Mouse (Mus musculus) adrenal gland (tissue): Measurements from ENCODE around the gene Guca2b.
"Not testable (repeated sequence)": the region's sequence is repeated elsewhere in the genome, so short reads cannot be mapped to it uniquely, and the experiment has no call there.

ENCODE experiments used
- intact Hi-C: fragments of 180-260 bp; cut with DNase I; formaldehyde crosslinking; loops from one replicate; pipeline ENCODE4 v1.15.1; 2025

The Guca2b gene

GRCm38 (mm10) chr4:119658246-119658645 is 508 bp downstream of the Guca2b start:
- intact Hi-C loops, result no loop called here

GRCm38 (mm10) chr4:119657011-119657410 is 1.7 kb downstream of the Guca2b start:
- intact Hi-C loops, result no loop called here

- intact Hi-C loops, result no loop called here
Measured at GRCm38 (mm10) chr4:119642666-119643065, 16.1 kb downstream of the Guca2b start.

GRCm38 (mm10) chr4:119638656-119639055 is 20.1 kb downstream of the Guca2b start:
- intact Hi-C loops, result no loop called here

GRCm38 (mm10) chr4:119637946-119638345 is 20.8 kb downstream of the Guca2b start:
- intact Hi-C loops, result no loop called here

GRCm38 (mm10) chr4:119637176-119637845 is 21.4 kb downstream of the Guca2b start, which contains the start of gene Guca2a:
Gene Guca2a (plus strand): TSS chr4:119637704.
- intact Hi-C loops, result no loop called here

GRCm38 (mm10) chr4:119636731-119637130 is 22.0 kb downstream of the Guca2b start:
- intact Hi-C loops, result no loop called here

GRCm38 (mm10) chr4:119635686-119636085 is 23.1 kb downstream of the Guca2b start:
- intact Hi-C loops, result no loop called here

- intact Hi-C loops, result loop anchor here (5.0 kb wide), 1 partner anchor 32 kb away; no protein-coding TSS in a partner anchor
Measured at GRCm38 (mm10) chr4:119634908-119635660, 23.7 kb downstream of the Guca2b start.

- intact Hi-C loops, result loop anchor here (5.0 kb wide), 1 partner anchor 33 kb away; no protein-coding TSS in a partner anchor
Measured at GRCm38 (mm10) chr4:119633948-119634347, 24.8 kb downstream of the Guca2b start.

- intact Hi-C loops, result loop anchor here (5.0 kb wide), 1 partner anchor 34 kb away; no protein-coding TSS in a partner anchor
Measured at GRCm38 (mm10) chr4:119633342-119633741, 25.4 kb downstream of the Guca2b start.

- intact Hi-C loops, result loop anchor here (5.0 kb wide), 1 partner anchor 35 kb away; no protein-coding TSS in a partner anchor
Measured at GRCm38 (mm10) chr4:119632721-119633120, 26.0 kb downstream of the Guca2b start.

- intact Hi-C loops, result loop anchor here (5.0 kb wide), 1 partner anchor 36 kb away; no protein-coding TSS in a partner anchor
Measured at GRCm38 (mm10) chr4:119631115-119631919, 27.4 kb downstream of the Guca2b start.

GRCm38 (mm10) chr4:119628363-119628762 is 30.4 kb downstream of the Guca2b start:
- intact Hi-C loops, result not testable (repeated sequence)

GRCm38 (mm10) chr4:119627317-119627716 is 31.4 kb downstream of the Guca2b start:
- intact Hi-C loops, result no loop called here

GRCm38 (mm10) chr4:119626876-119627275 is 31.9 kb downstream of the Guca2b start:
- intact Hi-C loops, result no loop called here

- intact Hi-C loops, result no loop called here
Measured at GRCm38 (mm10) chr4:119626081-119626645, 32.6 kb downstream of the Guca2b start.

GRCm38 (mm10) chr4:119614724-119615123 is 44.0 kb downstream of the Guca2b start:
- intact Hi-C loops, result no loop called here

GRCm38 (mm10) chr4:119614078-119614477 is 44.7 kb downstream of the Guca2b start:
- intact Hi-C loops, result no loop called here

- intact Hi-C loops, result no loop called here
Measured at GRCm38 (mm10) chr4:119609488-119609887, 49.3 kb downstream of the Guca2b start.
